Mouse (Mus musculus): Measurements from ENCODE around the gene Ftl1. TPM values are rescaled to one million over a fixed set of nuclear protein-coding genes. Genes with fewer than 3 reads are reported as not detected.
A peak's percentile ranks its signal among the peaks of the same experiment; 100 is the strongest.

The Ftl1 gene
- polyA plus RNA-seq, 1 experiment from 2014 or later = 5,518 TPM

- H3K4me3 ChIP-seq (ENCODE audit: low read depth, low read length) = no peak overlapping the region
- H3K36me3 ChIP-seq (replicated peaks; ENCODE audit: insufficient read depth, low read length) = peaks cover 45% of the 10 kb centered on the region
- ATAC-seq = no peak
- TF ChIP-seq CTCF (IDR thresholded peaks at IDR 0.05; ENCODE audit: low read depth) = no peak
- no peak for TF ChIP-seq EP300 (IDR thresholded peaks at IDR 0.05; ENCODE audit: low read depth)
- 93% methylated on average over 4 of the region's 4 CpGs for WGBS (ENCODE audit: insufficient replicate concordance)
- no peak for DNase-seq
- H3K9ac ChIP-seq (replicated peaks) = 0 out of 2 replicates have a peak overlapping the region, but pooled peaks have one; percentile 33
- H3K27me3 ChIP-seq (ENCODE audit: insufficient read depth, low read length) = no peaks in the 10 kb centered on the region
- H3K4me2 ChIP-seq (ENCODE audit: low read depth, low read length) = peak overlapping the region; percentile 54
- no peaks in the 10 kb centered on the region for H3K9me3 ChIP-seq (ENCODE audit: low read length)
- H3K4me1 ChIP-seq (ENCODE audit: insufficient read depth) = peaks cover 41% of the 10 kb centered on the region
- peak overlapping the region; percentile 98 for H3K27ac ChIP-seq (ENCODE audit: low read depth)
These were observed 2.1 kb upstream of the Ftl1 start for GRCm38 (mm10) chr7:45461781-45462180.

GRCm38 (mm10) chr7:45461326-45461725 lies 1.6 kb upstream of the Ftl1 start:
- TF ChIP-seq CTCF (IDR thresholded peaks at IDR 0.05; ENCODE audit: low read depth) (no peak), EP300 (IDR thresholded peaks at IDR 0.05; ENCODE audit: low read depth) (no peak)
- peaks cover 45% of the 10 kb centered on the region for H3K36me3 ChIP-seq (replicated peaks; ENCODE audit: insufficient read depth, low read length)
- ATAC-seq = peak; percentile 3; the same call in 1 of the 2 replicates
- no peaks in the 10 kb centered on the region for H3K27me3 ChIP-seq (ENCODE audit: insufficient read depth, low read length)
- H3K9me3 ChIP-seq (ENCODE audit: low read length) = no peaks in the 10 kb centered on the region
- no peak for DNase-seq
- H3K4me2 ChIP-seq (ENCODE audit: low read depth, low read length) = peak overlapping the region; percentile 79
- H3K4me3 ChIP-seq (ENCODE audit: low read depth, low read length) = peak overlapping the region; percentile 68; the same call in 1 of the 2 replicates
- peak overlapping the region; percentile 68 for H3K9ac ChIP-seq (replicated peaks)
- 67% methylated on average over 5 of the region's 5 CpGs for WGBS (ENCODE audit: insufficient replicate concordance)
- peak overlapping the region; percentile 98 for H3K27ac ChIP-seq (ENCODE audit: low read depth)
- peaks cover 43% of the 10 kb centered on the region for H3K4me1 ChIP-seq (ENCODE audit: insufficient read depth)

GRCm38 (mm10) chr7:45460860-45461314 lies 1.2 kb upstream of the Ftl1 start:
- peak overlapping the region; percentile 79 for H3K4me2 ChIP-seq (ENCODE audit: low read depth, low read length)
- peak overlapping the region; percentile 68 for H3K4me3 ChIP-seq (ENCODE audit: low read depth, low read length)
- peak overlapping the region; percentile 68 for H3K9ac ChIP-seq (replicated peaks)
- TF ChIP-seq EP300 (IDR thresholded peaks at IDR 0.05; ENCODE audit: low read depth) (peak; percentile 71), CTCF (IDR thresholded peaks at IDR 0.05; ENCODE audit: low read depth) (no peak)
- H3K27me3 ChIP-seq (ENCODE audit: insufficient read depth, low read length) = no peaks in the 10 kb centered on the region
- H3K36me3 ChIP-seq (replicated peaks; ENCODE audit: insufficient read depth, low read length) = peaks cover 45% of the 10 kb centered on the region
- peak overlapping the region; percentile 98 for H3K27ac ChIP-seq (ENCODE audit: low read depth)
- H3K4me1 ChIP-seq (ENCODE audit: insufficient read depth) = peaks cover 39% of the 10 kb centered on the region
- H3K9me3 ChIP-seq (ENCODE audit: low read length) = no peaks in the 10 kb centered on the region
- 1% methylated on average over 13 of the region's 13 CpGs for WGBS (ENCODE audit: insufficient replicate concordance)
- DNase-seq = peak; percentile 88
- ATAC-seq = peak; percentile 52

- peak overlapping the region; percentile 68 for H3K4me3 ChIP-seq (ENCODE audit: low read depth, low read length)
- H3K4me1 ChIP-seq (ENCODE audit: insufficient read depth) = peaks cover 34% of the 10 kb centered on the region
- peaks cover 47% of the 10 kb centered on the region for H3K36me3 ChIP-seq (replicated peaks; ENCODE audit: insufficient read depth, low read length)
- no peaks in the 10 kb centered on the region for H3K27me3 ChIP-seq (ENCODE audit: insufficient read depth, low read length)
- H3K27ac ChIP-seq (ENCODE audit: low read depth) = peak overlapping the region; percentile 98
- ATAC-seq = no peak
- no peak for DNase-seq
- peak overlapping the region; percentile 68 for H3K9ac ChIP-seq (replicated peaks)
- WGBS (ENCODE audit: insufficient replicate concordance) = 42% methylated on average over 7 of the region's 7 CpGs
- H3K4me2 ChIP-seq (ENCODE audit: low read depth, low read length) = peak overlapping the region; percentile 79
- no peaks in the 10 kb centered on the region for H3K9me3 ChIP-seq (ENCODE audit: low read length)
- no peak for TF ChIP-seq EP300 (IDR thresholded peaks at IDR 0.05; ENCODE audit: low read depth)
- no peak for TF ChIP-seq CTCF (IDR thresholded peaks at IDR 0.05; ENCODE audit: low read depth)
These were observed 693 bp upstream of the Ftl1 start for GRCm38 (mm10) chr7:45460377-45460776.

- H3K27ac ChIP-seq (ENCODE audit: low read depth) = peak overlapping the region; percentile 98
- under 1% methylated on average over 41 of the region's 43 CpGs for WGBS (ENCODE audit: insufficient replicate concordance)
- ATAC-seq (peak; percentile 51), DNase-seq (peak; percentile 90)
- TF ChIP-seq CTCF (IDR thresholded peaks at IDR 0.05; ENCODE audit: low read depth) (no peak), EP300 (IDR thresholded peaks at IDR 0.05; ENCODE audit: low read depth) (no peak; the same call in 1 of the 2 replicates)
- peaks cover 40% of the 10 kb centered on the region for H3K36me3 ChIP-seq (replicated peaks; ENCODE audit: insufficient read depth, low read length)
- peak overlapping the region; percentile 79 for H3K4me2 ChIP-seq (ENCODE audit: low read depth, low read length)
- peak overlapping the region; percentile 77 for H3K9ac ChIP-seq (replicated peaks)
- peaks cover 34% of the 10 kb centered on the region for H3K4me1 ChIP-seq (ENCODE audit: insufficient read depth)
- no peaks in the 10 kb centered on the region for H3K27me3 ChIP-seq (ENCODE audit: insufficient read depth, low read length)
- no peaks in the 10 kb centered on the region for H3K9me3 ChIP-seq (ENCODE audit: low read length)
- H3K4me3 ChIP-seq (ENCODE audit: low read depth, low read length) = peak overlapping the region; percentile 68
These were observed 728 bp downstream of the Ftl1 start for GRCm38 (mm10) chr7:45458748-45459563.

Measured in liver, postnatal 0 days (tissue).